Mouse (Mus musculus) gonadal fat pad, adult 2 months (tissue): ENCODE measurements around the gene Prex1. TPM values are rescaled to one million over a fixed set of nuclear protein-coding genes. Genes with fewer than 3 reads are reported as not detected.
"Not testable (repeated sequence)": the region's sequence is repeated elsewhere in the genome, so short reads cannot be mapped to it uniquely, and the experiment has no call there.

Experiments
- DNase-seq: peaks from one replicate; pipeline ENCODE4 v3.0.0-alpha.2; 2012; ENCODE audit warnings: low read depth
- polyA plus RNA-seq: library from polyadenylated mRNA; depleted of rRNA; stranded (reverse); fragments of >200 nt; gene quantifications from 2 replicates; pipeline ENCODE4 v1.2.3, GENCODE M21; 2012; rRNA removed

The Prex1 gene
- polyA plus RNA-seq, 1 experiment: 25.1 TPM

GRCm38 (mm10) chr2:166517392-166518174 is 196.0 kb downstream of the Prex1 start:
- DNase-seq: not testable (repeated sequence)

- no peak for DNase-seq
Measured at GRCm38 (mm10) chr2:166516818-166517353, 196.7 kb downstream of the Prex1 start.

Other genes starting within 250 kb of the Prex1 start
- gene Trp53rkb, start 78.7 kb upstream of the Prex1 start, polyA plus RNA-seq: 2.7 and 2.8 TPM in 2 replicates
- 17.8 TPM in 2 replicates for gene Arfgef2, start 91.8 kb upstream of the Prex1 start, polyA plus RNA-seq
- gene Cse1l, start 192.2 kb upstream of the Prex1 start, polyA plus RNA-seq: 18.0 and 21.2 TPM in 2 replicates